Mouse (Mus musculus) frontal cortex, postnatal 14 days (tissue): ENCODE measurements around the gene Smyd3.
A peak's percentile ranks its signal among the peaks of the same experiment; 100 is the strongest.

Experiments used
- DNase-seq, 2 experiments: peaks; one replicate each; pipeline ENCODE4 v3.0.0; 2022; ENCODE audit warnings: low spot score in 2 of 2

The Smyd3 gene

DNA sequence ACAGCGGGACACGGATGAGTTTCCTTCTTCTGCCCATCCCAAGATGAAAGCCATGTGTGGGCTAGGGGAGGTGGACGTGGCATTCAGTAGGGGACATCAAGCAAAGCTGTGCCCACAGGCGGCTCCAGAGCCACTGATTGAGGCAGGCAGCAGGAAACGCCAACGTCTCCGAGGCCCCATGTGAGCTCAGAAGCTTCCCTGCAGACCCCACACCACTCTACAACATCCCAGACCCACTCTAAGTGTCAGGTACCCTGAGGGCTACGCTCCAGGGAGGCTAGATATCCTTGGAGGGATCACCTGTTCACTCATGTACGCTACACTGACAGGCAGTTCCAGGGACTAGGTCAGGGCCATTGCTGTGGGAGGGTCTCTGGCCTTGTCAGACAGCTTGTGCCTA lies 556.2 kb downstream of the Smyd3 start:
- DNase-seq = no peak

DNA sequence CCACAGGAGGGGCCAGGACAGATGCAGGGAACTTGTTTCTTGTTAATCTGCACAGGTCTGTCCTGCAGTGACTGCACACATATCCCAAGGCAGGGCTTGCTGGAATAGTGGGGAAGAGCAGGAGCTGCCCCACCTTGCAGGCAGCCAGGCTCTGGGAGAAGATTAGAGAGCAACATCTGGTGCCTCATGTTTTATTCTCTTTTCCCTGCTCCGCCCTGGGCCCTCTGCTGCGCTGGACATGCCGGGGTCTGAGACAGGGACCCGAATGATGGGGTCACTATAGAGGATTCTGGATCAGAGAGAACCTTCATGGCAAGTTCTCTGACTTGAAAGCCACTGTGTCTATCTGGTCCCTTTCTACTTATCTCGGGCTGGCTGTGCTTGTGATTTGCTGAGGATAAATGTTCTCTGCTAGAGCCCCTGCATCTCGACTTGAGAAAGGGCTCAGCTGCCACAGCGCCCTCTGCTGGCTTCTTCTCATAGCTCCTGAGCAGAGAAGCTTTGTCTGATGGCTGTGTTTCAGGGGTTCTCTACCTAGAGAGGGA lies 557.8 kb downstream of the Smyd3 start:
- DNase-seq = peak; percentile 53 to 81

DNA sequence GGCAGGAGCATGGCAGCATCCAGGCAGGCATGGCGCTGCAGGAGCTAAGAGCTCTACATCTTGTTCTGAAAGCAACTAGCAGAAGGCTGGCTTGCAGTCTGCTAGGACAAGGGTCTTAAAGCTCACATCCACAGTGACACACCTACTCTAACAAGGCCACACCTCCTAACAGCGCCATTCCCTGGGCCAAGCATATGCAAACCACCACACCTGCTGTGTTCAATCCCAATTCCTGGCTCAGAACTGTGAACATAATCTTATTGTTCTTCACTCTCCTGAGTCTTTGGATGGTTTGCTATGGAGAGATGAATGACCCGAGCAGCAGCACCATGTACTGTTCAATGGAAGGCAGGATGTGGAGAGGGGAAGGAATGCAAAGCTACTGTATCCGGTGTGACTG lies 559.2 kb downstream of the Smyd3 start:
- no peak for DNase-seq

DNA sequence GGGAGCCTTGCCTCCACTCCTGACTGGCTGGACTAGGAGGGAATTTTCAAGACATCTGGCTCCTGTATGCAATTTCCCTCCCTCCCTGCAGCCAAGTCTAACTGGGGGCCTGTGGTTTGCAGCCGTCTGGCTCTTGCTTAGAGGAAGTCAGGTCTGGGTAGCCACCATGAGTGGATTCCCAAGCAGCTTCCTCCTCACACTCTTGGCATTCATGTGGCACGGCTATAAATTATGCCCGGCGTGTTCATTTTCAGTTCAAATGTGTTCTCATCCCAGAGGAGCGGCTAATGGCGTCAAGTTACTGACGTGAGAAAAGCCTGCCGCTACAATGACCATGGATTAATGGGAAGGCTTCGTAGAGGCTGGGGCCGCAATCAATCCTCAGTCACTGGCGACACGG lies 564.9 kb downstream of the Smyd3 start:
- DNase-seq = no peak

DNA sequence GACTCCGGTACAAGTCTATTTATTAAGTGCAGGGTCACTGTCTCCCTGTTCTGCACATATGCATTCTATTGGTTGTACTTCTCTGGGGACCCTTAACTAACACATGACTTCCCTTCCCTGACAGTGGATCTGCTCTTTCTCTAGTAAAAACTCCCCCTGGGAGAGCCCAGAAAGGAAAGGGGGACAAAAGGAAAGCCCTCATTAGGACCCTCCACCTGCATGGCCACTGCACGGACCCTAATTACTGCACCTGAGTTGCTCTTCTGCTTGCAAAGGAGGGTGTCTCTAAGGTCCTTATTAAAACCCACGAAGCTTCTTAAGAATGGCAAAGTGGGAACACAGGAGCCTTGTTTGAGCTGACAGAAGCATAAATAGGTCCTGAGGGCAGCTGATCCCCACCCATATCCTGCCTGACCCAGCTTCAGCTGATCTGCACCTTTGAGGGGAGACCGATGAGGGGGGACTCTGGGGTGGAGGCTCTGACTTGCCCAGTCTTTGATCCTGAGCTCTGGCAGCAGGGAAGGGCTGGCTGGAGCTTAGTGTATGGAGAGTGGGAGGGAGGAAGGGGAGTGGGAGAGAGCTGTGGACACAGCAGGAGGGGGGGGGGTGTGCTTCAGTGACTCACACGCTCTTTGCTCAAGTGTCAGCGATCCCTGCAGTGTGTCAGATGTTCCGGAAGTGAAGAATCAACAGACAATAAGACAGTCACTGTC lies 575.4 kb downstream of the Smyd3 start:
- no peak for DNase-seq

DNA sequence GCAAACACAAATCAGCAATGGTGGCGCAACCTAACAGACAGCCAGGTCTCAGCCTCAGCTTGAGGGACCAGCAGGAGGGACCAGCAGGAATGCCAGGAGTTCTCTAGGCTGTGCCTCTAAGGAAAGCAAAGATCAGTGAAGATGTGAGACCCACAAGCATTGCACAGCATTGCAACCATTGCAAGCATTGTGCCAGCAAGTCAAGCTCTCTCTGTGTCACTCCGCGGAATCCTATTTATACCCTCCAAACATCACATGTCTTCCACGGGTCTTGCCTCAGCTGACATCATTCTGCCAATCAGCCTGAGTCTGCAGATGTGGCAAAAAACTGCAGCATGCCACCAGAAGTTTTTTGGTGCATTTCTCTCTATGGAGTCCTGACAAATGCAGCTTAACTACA lies 577.5 kb downstream of the Smyd3 start:
- no peak for DNase-seq

DNA sequence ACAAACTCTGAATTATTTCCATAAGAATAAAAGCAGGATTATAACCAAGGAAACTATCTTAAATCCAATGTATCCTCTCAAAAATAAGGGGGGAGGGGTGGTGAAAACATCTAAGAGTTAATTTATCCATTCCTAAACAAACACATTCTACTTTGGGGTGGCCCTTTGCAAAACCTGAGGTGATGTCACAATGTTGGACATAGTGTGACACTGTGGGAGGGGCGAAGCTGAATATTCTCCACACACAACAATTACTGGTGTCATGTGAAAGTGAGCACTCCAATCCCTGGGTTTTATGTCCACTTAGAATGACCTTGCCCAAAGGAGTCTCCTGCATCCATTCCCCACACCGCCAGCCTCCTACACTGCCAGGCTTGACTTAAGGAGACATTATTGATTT lies 580.9 kb downstream of the Smyd3 start:
- no peak for DNase-seq

DNA sequence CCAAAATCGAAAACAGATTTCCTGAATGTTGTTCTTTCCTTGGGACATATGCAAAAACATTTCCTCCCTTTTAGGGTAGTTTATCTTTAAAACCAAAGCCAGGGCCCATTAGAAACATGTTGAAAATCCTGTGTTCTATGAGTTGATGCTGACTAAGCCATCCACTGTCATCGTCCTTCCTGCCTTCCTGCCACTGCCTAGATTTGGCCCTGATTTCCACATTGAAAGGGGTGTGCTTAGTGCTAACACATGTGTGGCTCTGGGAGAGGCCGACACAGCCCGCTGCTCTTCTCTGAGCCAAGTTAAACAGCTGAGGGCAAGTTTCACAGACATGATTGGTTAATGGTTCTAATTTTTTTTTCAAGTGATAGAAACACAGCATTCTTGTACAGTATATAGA lies 581.4 kb downstream of the Smyd3 start:
- DNase-seq = no peak

DNA sequence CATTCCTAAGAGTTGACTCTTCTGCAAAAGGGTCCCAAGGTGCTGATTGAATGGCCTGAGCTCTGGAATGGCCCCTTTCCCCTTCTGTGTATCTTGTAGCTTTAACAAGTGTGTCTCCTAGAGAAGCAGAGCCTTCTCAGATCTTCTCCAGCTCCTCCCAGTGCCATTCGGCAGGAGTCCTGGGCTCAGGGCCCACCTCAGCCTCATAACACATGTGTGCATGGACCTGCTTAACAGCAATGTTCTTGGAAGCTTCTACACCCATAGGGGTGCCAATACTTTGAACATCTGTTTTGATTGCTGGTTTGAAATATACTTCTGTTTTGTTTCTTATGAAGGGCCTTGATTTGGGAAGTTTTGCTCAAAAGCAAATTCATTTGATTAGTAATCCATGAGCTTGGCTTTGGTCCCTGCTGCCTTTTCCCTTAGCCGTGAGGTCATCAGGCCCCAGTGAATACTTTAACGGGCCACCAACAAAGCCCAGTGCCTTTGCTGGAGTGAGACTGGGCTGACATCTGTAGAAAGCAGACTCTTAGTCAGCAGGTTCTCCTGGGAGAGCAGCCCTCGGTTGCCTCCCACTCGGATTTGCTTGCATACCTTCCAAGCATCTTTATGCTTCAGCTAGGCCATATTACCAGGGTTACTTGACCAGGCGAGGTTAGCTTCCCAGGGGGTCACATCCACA lies 583.7 kb downstream of the Smyd3 start:
- DNase-seq = no peak

DNA sequence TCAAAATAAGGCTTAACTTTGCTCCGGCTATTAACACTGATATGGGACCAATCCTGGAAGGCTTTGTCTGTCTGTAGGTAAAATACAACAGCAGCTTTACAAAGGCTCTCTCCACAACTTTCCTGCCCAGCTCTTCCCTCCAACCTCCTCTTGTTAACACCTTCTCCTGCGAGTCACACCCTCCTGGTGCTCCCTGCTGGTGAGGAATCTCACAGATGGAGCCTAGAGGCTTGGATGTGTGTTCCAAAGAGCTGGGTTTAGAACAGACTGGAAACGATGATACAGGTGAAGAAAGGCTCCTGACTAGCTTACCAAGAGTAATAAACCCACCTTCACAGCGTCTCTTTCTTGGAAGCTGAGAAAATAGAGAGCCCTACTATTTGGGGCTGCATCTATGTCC lies 588.3 kb downstream of the Smyd3 start:
- no peak for DNase-seq

DNA sequence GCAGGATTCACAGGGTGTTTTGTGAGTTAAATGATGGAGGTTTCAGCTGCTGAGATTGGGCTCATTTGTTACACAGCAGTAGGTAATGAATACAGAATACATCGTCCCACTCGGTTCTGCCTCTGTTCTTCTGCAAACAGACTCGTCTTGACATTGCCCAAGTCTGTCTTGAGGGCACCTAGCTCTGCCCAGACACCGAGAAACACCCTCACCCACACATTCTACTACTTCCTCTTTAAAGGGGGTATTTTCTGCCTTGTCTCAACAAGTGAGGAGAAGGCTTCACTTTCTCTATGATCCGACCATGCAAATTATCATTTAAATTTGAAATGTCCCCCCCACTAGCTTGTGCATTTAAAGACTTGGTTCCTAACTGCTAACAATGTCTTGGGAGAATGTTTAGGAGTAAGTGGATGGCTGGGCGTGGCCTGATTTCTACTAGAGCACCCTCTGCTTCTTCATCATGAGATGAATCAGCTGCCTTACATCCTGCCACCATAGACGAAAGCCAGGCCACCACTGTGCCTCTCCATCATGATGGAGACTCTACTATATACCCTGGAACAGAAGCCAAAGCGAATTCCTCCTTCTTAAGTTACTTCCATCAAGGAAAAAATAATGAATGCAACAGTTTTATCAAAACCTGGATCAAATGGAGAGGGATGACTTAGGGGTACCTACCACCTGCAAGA lies 593.2 kb downstream of the Smyd3 start:
- DNase-seq = no peak

DNA sequence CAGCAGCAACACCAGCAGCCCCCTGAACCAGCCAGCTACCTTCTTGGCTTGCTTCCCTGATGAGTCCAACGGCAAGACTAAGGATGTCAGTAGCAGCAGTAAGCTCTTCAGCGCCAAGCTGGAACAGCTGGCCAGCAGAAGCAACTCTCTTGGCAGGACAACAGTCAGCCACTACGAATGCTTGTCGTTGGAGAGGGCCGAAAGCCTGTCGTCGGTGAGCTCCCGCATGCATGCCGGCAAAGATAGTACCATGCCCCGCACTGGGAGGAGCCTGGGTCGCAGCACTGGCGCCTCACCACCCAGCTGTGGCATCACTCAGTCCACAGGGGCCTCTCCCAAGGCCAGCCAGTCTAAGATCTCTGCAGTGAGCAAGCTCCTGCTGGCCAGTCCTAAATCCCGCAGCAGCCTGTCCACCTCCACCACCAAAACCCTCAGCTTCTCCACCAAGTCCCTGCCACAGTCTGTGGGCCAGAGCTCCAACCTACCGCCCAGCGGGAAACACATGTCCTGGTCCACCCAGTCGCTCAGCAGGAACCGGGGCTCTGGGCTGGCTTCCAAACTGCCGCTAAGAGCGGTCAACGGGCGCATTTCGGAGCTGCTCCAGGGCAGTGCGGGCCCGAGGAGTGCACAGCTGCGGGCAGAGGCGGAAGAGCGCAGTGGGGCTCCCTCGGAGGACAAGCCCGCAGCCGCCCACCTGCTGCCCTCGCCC lies 600.5 kb downstream of the Smyd3 start:
- no peak for DNase-seq

DNA sequence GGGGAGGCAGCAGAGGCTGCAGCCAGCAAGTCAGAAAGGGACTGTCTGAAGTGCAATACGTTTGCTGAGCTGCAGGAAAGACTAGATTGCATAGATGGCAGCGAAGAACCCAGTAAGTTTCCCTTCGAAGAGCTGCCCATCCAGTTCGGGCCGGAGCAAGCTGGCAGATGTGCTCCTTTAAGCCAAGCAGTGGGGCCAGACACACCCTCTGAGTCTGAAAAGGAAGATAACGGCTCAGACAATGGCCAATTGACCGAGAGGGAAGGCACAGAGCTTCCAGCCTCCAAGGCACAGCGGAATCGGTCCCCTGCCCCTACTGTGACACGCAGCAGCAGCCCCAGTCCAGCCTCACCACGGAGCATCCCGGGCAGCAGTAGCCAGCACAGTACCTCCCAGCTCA lies 602.8 kb downstream of the Smyd3 start:
- no peak for DNase-seq

DNA sequence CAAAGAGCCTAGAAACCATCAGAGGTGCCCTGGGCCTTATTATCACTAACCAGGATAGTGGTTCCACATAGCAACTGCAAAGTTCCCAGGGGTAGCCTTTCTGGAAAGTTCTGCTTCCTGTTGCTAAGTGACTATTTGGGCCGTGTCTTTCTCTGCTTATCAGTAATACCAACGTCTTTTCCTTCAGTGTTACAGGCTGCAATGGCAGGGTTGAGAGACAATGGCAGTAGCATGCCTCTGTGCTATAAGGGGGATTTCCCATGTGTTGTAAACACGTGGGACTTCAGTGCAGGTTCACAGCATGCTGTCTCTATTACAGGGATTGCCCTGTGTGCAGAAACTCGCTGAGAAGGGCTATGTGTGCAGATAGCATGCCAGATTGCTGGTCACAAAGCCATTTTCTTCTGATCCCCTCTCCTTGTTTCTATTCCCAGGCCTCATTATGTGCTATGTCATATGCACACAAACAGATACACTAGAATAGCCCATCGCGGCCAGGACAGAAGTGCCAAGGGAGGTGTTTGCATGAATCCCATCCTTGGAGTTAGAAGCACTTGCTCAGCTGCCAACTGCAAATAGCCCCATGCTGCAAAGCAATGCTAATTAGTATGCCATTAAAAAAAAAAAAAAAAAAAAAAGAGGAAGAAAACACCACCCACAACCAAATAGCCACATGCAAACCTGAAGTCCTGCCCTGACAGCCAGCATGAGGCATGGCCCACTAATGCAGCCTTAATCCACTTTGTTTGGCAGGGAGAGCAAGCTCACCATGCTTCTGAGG lies 604.7 kb downstream of the Smyd3 start:
- DNase-seq = no peak

DNA sequence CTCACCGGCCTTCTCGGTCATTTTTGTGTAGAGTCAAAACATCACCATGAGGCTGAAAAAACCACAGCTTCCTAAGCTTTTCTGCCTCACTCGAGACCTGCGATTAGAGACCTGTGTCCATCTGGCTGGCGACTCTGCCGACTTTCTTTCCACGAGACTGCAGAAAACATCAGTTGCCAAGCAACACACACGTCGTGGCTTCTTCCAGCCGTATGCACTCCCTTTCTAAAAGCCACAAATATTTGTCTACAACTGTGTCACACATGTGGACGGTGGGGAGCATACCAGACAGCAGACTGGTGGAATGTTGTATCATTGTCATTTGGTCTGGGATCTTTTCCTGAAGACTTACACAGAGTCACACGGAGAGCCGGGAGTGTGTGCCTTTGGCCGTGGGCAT lies 606.9 kb downstream of the Smyd3 start:
- DNase-seq = no peak
